Mouse (Mus musculus) small intestine, adult 2 months (tissue): ENCODE measurements around the gene Eif2s2. TPM values are rescaled to one million over a fixed set of nuclear protein-coding genes. Genes with fewer than 3 reads are reported as not detected.
"Not testable (repeated sequence)": the region's sequence is repeated elsewhere in the genome, so short reads cannot be mapped to it uniquely, and the experiment has no call there.

ENCODE experiments used
- H3K27ac ChIP-seq: fragments of 200-500 bp; 2 replicates; pipeline ENCODE4 v1.5.1; 2012; ENCODE audit warnings: low read depth, low read length, control low read depth, inconsistent platforms; ENCODE audit not compliant: insufficient read depth
- H3K27me3 ChIP-seq: fragments of 200-500 bp; 2 replicates; pipeline ENCODE4 v1.6.1; 2012; ENCODE audit warnings: mild to moderate bottlenecking, moderate library complexity, low read length, inconsistent platforms; ENCODE audit not compliant: control insufficient read depth, insufficient read depth
- H3K36me3 ChIP-seq: fragments of 200-500 bp; 2 replicates; pipeline ENCODE4 v1.6.1; 2012; ENCODE audit warnings: mild to moderate bottlenecking, low read length, control low read depth, inconsistent platforms; ENCODE audit not compliant: control insufficient read depth, insufficient read depth
- H3K4me1 ChIP-seq: fragments of 200-500 bp; 2 replicates; pipeline ENCODE4 v1.6.1; 2012; ENCODE audit warnings: low read length, inconsistent platforms, mixed read lengths; ENCODE audit not compliant: control insufficient read depth, insufficient read depth, insufficient read length
- H3K4me3 ChIP-seq: fragments of 200-500 bp; 2 replicates; pipeline ENCODE4 v1.5.1; 2012; ENCODE audit warnings: low read depth, mild to moderate bottlenecking, control low read depth, inconsistent platforms, low read length, moderate library complexity
- CTCF ChIP-seq: fragments of 200-500 bp; IDR thresholded peaks from 2 replicates; pipeline ENCODE4 v1.5.1; 2012; ENCODE audit warnings: low read depth, mild to moderate bottlenecking, control low read depth, inconsistent platforms, low read length, moderate library complexity, mixed read lengths; ENCODE audit not compliant: insufficient replicate concordance, insufficient read length; ENCODE audit errors: extremely low read depth
- POLR2A ChIP-seq: fragments of 200-500 bp; IDR thresholded peaks from 2 replicates; pipeline ENCODE4 v1.6.1; 2012; ENCODE audit warnings: low read depth, mild to moderate bottlenecking, control low read depth, inconsistent platforms, low read length, moderate library complexity
- whole genome bisulfite sequencing: fragments of 180-500 bp; shearing (Covaris S2); methylation state at CpG from one replicate; pipeline ENCODE4 v1.1.7; 2018; 5-methylcytosine and 5-hydroxymethylcytosine counted together
- polyA plus RNA-seq: library from polyadenylated mRNA; depleted of rRNA; stranded (reverse); fragments of >200 nt; gene quantifications from 2 replicates; pipeline ENCODE4 v1.2.3, GENCODE M21; 2012

Gene Eif2s2
- polyA plus RNA-seq, 1 experiment = 2.1 TPM

DNA sequence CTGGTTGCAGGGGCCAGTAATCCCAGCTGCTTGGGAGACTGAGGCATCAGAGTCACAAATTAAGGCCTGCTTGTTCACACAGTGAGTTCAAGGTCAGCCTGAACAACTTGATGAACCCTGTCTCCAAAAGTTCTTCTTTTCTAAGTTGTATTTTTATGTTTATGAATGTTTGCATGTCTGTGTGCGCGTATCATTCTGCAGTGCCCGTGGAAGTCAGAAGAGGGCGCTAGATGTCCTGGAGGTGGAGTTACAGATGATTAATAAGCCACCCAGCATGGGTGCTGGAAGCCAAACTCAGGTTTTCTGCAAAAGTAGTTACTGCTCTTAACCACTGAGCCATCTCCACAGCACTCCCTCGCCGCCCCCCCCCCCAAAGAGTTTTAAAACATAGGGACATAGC, 17.1 kb upstream of the Eif2s2 start:
- TF ChIP-seq CTCF (no peak), POLR2A (no peak)
- Histone ChIP-seq H3K27me3 (no peaks in the 10 kb centered on the region), H3K4me3 (no peak overlapping the region), H3K36me3 (no peaks in the 10 kb centered on the region), H3K4me1 (no peaks in the 10 kb centered on the region), H3K27ac (no peak overlapping the region)
- 84% methylated on average over 6 of the region's 6 CpGs for WGBS

DNA sequence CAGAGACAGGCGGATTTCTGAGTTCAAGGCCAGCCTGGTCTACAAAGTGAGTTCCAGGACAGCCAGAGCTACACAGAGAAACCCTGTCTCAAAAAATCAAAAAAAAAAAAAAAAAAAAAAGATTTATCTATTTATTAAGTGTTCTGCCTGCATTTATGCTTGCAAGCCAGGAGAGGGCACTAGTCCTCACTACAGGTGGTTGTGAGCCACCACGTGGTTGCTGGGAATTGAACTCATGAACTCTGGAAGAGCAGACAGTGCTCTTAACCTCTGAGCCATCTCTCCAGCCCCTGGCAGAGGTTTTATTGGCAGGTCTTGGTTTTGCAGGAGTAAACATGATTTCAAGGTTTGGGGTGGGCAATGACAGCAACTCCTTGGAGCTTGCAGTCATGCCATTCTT, 15.5 kb upstream of the Eif2s2 start:
- not testable (repeated sequence) for H3K4me1 ChIP-seq, H3K36me3 ChIP-seq, H3K27ac ChIP-seq, H3K4me3 ChIP-seq, H3K27me3 ChIP-seq
- 48% methylated on average over 2 of the region's 2 CpGs for WGBS
- TF ChIP-seq CTCF = peak; percentile 32; the same call in 1 of the 2 replicates

DNA sequence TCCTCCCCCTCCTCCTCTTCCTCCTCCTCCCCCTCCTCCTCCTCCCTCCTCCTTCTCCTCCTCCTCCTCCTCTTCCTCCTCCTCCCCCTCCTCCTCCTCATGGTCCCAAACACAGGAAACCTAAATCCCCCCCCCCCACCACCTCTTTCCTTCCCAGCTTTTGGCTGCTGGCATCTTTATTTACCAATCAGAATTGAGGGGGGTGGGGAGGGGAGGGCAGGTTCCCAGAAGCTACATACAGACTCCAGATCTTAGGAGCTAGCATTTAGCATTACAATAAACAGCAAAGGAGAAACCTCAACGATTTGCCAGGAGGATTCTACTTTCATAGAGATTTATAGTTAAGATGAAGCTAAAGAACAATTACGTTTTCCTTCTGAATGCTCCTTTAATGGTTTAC, 13.1 kb upstream of the Eif2s2 start:
- Histone ChIP-seq H3K4me3 (no peak overlapping the region), H3K27ac (no peak overlapping the region), H3K36me3 (no peaks in the 10 kb centered on the region), H3K4me1 (no peaks in the 10 kb centered on the region), H3K27me3 (no peaks in the 10 kb centered on the region)
- WGBS = 67% methylated on average over 2 of the region's 2 CpGs
- TF ChIP-seq CTCF (no peak), POLR2A (no peak)

DNA sequence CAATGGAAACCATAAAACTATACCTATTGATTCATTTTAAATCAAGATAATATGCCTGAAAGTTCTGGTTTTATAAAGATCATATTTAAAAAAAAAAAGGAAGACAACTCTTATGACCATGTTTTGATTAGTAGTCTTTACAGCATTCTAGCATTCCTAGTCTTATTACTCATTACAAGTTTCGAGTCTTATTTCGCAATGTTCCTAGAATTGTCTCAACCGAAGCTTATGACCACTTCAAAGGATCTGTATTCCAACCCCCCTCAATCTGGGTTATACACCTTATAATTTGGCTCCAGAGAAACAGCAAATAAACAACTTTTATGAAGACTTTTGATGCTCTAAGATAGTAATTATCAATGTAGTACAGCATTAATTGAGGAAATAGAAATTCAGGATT, 9.4 kb upstream of the Eif2s2 start:
- H3K4me1 ChIP-seq = no peaks in the 10 kb centered on the region
- TF ChIP-seq POLR2A (no peak), CTCF (no peak)
- 53% methylated on average over 3 of the region's 3 CpGs for WGBS
- H3K36me3 ChIP-seq = no peaks in the 10 kb centered on the region
- no peak overlapping the region for H3K27ac ChIP-seq
- H3K4me3 ChIP-seq = no peak overlapping the region
- H3K27me3 ChIP-seq = no peaks in the 10 kb centered on the region

DNA sequence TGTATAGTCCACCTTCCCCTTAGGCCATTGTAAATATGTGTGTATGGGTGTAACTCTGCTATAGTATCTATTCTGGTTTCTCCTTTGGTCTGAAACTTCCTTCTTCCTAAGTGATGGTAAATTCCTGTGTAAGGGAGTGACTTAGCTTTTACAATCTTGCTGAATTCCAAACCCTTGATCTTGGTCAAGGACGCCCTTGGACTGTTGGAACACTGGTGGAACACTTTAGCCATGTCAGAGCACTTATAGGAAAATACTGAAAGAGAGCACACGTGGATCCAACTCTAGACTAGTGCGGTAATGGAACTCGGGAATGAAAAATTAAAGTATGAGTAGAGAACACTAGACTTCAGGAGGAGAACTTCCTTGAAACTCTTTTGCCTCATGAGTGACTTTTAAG, 6.7 kb upstream of the Eif2s2 start:
- WGBS = 61% methylated on average over 4 of the region's 4 CpGs
- H3K4me3 ChIP-seq, H3K27ac ChIP-seq, H3K4me1 ChIP-seq, H3K36me3 ChIP-seq, H3K27me3 ChIP-seq: not testable (repeated sequence)

DNA sequence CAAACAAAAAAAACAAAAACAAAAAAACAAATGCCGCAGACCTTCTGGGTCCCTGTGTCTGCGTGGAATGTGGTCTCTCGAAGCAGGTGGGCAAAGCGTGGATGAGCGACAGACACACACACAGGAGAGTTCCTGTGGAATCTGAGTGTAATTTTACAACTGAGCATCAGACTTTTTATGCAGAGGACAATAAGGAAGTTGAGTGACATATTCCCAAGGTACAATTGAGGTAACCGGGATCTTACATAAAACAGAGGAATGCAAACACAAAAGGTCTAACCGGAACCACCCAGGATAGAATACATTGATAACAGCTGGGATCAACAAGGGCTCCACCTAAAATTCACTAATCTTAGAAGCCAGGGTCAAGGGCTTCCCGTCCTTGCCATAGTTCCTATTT, 6.3 kb upstream of the Eif2s2 start:
- H3K27ac ChIP-seq, H3K36me3 ChIP-seq, H3K4me3 ChIP-seq, H3K27me3 ChIP-seq, H3K4me1 ChIP-seq: not testable (repeated sequence)
- WGBS = 61% methylated on average over 8 of the region's 8 CpGs

DNA sequence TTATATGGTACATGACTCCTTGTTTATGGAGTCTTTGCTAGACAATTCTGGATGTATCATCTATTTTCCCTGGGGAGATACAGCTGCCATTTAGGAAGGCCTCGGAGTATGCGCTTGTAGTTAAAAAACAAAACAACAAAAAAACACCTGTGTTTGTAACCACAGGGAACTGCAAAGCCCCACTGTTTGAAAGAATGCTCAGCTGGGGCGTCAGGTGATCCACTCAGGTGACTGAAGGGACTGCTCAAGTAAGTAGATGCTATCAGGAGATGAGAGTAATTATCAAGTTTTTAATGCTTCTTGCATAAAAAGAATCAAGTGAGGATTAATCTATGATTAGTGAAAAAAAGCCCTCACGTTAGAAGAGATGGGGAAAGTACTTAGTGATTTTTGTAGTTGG, 813 bp upstream of the Eif2s2 start:
- Histone ChIP-seq H3K4me1 (no peaks in the 10 kb centered on the region), H3K36me3 (no peaks in the 10 kb centered on the region), H3K4me3 (no peak overlapping the region), H3K27me3 (no peaks in the 10 kb centered on the region), H3K27ac (no peak overlapping the region)
- TF ChIP-seq CTCF (no peak), POLR2A (no peak)
- WGBS = 78% methylated on average over 4 of the region's 4 CpGs

DNA sequence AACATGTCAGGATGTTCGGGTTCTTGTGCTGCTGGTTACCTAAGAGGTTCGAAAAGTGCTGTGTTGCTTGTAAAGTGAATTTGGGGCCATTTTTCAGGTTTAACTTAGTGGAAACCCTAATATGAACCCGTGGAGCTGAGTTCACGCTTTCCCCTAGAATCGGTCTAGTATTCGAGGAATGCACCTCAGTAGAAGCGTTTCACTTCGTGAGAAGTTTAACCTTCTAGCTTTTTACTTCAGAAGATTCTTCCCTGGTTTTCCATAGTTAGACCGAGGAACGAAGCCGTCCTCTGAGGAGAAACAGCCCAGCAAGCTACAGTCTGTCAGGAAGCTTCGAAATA, 280 bp upstream of the Eif2s2 start:
- 0 out of 2 replicates have a peak overlapping the region, but pooled peaks have one; percentile 26 for H3K27ac ChIP-seq
- 6% methylated on average over 12 of the region's 12 CpGs for whole genome bisulfite sequencing
- H3K4me1 ChIP-seq = no peaks in the 10 kb centered on the region
- H3K4me3 ChIP-seq = peak overlapping the region; percentile 50
- H3K27me3 ChIP-seq = no peaks in the 10 kb centered on the region
- H3K36me3 ChIP-seq = peaks cover under 1% of the 10 kb centered on the region; the same call in 1 of the 2 replicates
- TF ChIP-seq CTCF (no peak), POLR2A (no peak)

DNA sequence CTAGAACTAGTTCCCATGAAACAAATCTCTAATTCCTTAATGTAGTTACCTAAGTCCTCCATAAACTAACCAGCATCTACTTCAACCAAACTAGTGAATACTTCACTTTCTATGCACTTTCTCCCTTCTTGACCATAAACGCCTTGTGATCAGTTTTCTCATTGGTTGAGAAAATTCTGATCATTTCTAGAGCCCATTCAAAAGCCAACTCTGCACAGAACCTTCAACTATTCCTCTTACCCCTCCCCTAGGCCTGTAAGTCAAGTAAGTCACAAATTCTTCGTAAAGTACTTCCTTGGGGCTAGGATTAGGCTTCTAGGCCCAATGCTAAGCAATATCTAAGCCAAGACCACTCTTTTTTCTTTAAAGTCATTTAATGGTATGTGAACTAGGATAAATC, 1.1 kb downstream of the Eif2s2 start:
- WGBS = 4% methylated on average over 2 of the region's 2 CpGs
- no peaks in the 10 kb centered on the region for H3K4me1 ChIP-seq
- peaks cover 11% of the 10 kb centered on the region for H3K36me3 ChIP-seq
- H3K27ac ChIP-seq = no peak overlapping the region
- no peaks in the 10 kb centered on the region for H3K27me3 ChIP-seq
- H3K4me3 ChIP-seq = peak overlapping the region; percentile 92; the same call in 1 of the 2 replicates
- TF ChIP-seq CTCF = no peak
- TF ChIP-seq POLR2A = no peak
